Mouse (Mus musculus): ENCODE data around the gene Rbl2.

DNA sequence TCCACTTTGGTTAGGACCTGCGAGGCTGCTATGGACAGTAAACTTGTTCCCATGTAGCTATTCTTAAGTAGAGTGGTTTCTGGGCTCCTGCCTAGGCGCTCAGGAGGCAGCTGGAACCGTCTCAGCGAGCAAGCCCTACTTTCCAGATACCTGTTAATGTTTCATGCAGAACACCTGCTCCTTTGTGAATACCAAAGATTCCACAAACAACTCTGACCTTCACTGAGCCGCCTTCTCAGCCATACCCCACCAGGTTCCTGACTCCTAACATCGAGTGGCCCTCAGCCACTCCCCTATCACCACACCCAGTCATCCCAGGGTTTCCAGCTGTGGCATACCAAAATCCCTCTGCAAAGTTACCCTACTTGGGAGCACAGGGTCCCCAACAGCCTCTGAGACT, 100.3 kb downstream of the Rbl2 start:
- TF ChIP-seq GATA1 (IDR thresholded peaks at IDR 0.05; ENCODE audit: borderline replicate concordance, low read length) (no peak), FLI1 (IDR thresholded peaks at IDR 0.05; ENCODE audit: low read length) (no peak)

Data from megakaryocyte, embryonic 14.5 days (primary cell).